Mouse (Mus musculus): ENCODE measurements at regions not wholly inside any gene's neighbourhood (a gene's known extent, or its start where the extent isn't known, plus 50 kb on each side); places are given as distances from the start of the nearest gene placed in this dataset.

DNA sequence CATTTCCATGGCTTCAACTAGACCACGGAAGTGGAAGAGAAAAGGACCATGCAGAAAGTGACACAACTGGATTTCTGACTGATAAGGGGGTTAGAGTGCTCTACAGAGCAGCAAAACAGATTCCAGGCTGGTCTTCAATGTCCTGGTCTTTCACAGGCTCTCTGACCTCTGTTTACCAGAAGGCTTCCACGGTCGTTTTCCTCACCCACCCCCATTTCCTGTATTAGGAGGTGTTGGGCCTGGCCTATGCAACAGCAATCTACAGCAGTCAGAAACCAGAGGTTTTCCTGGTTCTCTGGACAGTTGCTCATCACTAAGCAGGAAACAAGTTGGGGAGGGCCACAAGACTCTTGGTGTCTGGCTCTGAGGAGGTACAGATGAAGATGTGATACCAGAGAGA lies 148.1 kb upstream of the Cited2 start:
- Histone ChIP-seq H3K36me3 (ENCODE audit: control insufficient read depth, insufficient read depth, low read length) (no peaks in the 10 kb centered on the region), H3K27ac (ENCODE audit: low read length) (no peak overlapping the region), H3K9ac (ENCODE audit: low read depth, low read length) (no peak overlapping the region), H3K9me3 (replicated peaks; ENCODE audit: control insufficient read depth, low read length, poor library complexity, severe bottlenecking) (no peaks in the 10 kb centered on the region), H3K4me1 (ENCODE audit: control insufficient read depth, insufficient read depth, low read length) (no peaks in the 10 kb centered on the region; the same call in 1 of the 2 replicates), H3K4me3 (ENCODE audit: low read depth, low read length) (no peak overlapping the region), H3K27me3 (ENCODE audit: control insufficient read depth, insufficient read depth, low read depth, low read length) (no peaks in the 10 kb centered on the region), H3K4me2 (ENCODE audit: low read length) (no peak overlapping the region)
- no peak for ATAC-seq
- WGBS = 61% methylated on average over 3 of the region's 3 CpGs

DNA sequence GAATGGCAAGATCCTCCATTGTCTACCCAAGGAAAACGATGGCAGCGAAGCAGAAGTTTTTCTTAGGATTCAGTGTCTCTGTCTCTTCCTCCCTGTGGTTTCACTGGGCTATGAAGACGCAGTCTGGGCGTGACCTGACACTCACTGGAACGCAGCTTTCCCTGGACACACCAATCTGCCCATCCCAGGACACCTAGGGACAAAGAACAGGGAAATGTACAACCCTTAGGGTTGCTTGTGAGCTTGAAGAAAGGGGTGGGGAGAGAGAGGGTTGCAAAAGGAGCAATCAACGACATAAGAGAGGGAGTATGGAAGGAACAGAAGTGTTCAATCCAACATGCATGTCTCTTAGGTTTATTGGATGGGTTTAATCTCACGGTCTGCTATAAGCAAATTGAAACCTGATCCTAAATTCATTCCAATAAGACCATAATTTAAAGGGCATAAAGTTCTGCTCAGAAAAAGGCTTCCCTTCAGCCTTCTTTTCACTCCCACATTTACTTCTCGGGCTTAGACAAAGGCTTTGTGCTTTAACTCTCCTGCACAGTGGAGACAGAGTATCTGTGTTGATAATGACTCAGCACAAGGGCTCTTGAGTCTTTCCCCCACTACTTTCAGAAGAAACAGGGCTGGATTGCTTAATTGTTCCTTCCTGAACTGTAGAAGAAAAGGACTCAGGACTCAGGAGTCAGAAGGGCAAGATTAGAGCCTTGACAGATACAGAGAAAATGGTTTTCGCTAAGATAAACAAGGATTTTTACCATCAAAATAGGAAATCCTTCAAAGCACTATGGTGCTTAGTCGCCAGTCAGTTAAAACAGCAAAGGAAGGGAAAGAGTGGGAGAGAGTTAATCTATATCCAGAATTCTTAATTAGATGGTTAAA lies 147.3 kb upstream of the Cited2 start:
- Histone ChIP-seq H3K27me3 (ENCODE audit: control insufficient read depth, insufficient read depth, low read depth, low read length) (no peaks in the 10 kb centered on the region), H3K4me3 (ENCODE audit: low read depth, low read length) (no peak overlapping the region), H3K36me3 (ENCODE audit: control insufficient read depth, insufficient read depth, low read length) (no peaks in the 10 kb centered on the region), H3K9me3 (replicated peaks; ENCODE audit: control insufficient read depth, low read length, poor library complexity, severe bottlenecking) (no peaks in the 10 kb centered on the region), H3K4me2 (ENCODE audit: low read length) (no peak overlapping the region), H3K27ac (ENCODE audit: low read length) (no peak overlapping the region), H3K4me1 (ENCODE audit: control insufficient read depth, insufficient read depth, low read length) (no peaks in the 10 kb centered on the region; the same call in 1 of the 2 replicates), H3K9ac (ENCODE audit: low read depth, low read length) (no peak overlapping the region)
- no peak for ATAC-seq
- 44% methylated on average over 10 of the region's 10 CpGs for WGBS

GRCm38 (mm10) chr10:17576333-17576750 lies 146.7 kb upstream of the Cited2 start:
- Histone ChIP-seq H3K36me3 (ENCODE audit: control insufficient read depth, insufficient read depth, low read length) (no peaks in the 10 kb centered on the region), H3K27me3 (ENCODE audit: control insufficient read depth, insufficient read depth, low read depth, low read length) (no peaks in the 10 kb centered on the region), H3K4me2 (ENCODE audit: low read length) (no peak overlapping the region), H3K9ac (ENCODE audit: low read depth, low read length) (no peak overlapping the region), H3K9me3 (replicated peaks; ENCODE audit: control insufficient read depth, low read length, poor library complexity, severe bottlenecking) (no peaks in the 10 kb centered on the region), H3K27ac (ENCODE audit: low read length) (no peak overlapping the region), H3K4me1 (ENCODE audit: control insufficient read depth, insufficient read depth, low read length) (no peaks in the 10 kb centered on the region; the same call in 1 of the 2 replicates), H3K4me3 (ENCODE audit: low read depth, low read length) (no peak overlapping the region)
- no peak for ATAC-seq

GRCm38 (mm10) chr10:17579463-17579862 lies 143.6 kb upstream of the Cited2 start:
- WGBS = 81% methylated on average over 2 of the region's 2 CpGs

GRCm38 (mm10) chr10:17584842-17585241 lies 138.2 kb upstream of the Cited2 start:
- Histone ChIP-seq H3K9me3 (replicated peaks; ENCODE audit: control insufficient read depth, low read length, poor library complexity, severe bottlenecking) (no peaks in the 10 kb centered on the region), H3K27me3 (ENCODE audit: control insufficient read depth, insufficient read depth, low read depth, low read length) (no peaks in the 10 kb centered on the region), H3K9ac (ENCODE audit: low read depth, low read length) (no peak overlapping the region), H3K4me3 (ENCODE audit: low read depth, low read length) (no peak overlapping the region), H3K36me3 (ENCODE audit: control insufficient read depth, insufficient read depth, low read length) (no peaks in the 10 kb centered on the region), H3K4me1 (ENCODE audit: control insufficient read depth, insufficient read depth, low read length) (no peaks in the 10 kb centered on the region), H3K27ac (ENCODE audit: low read length) (no peak overlapping the region), H3K4me2 (ENCODE audit: low read length) (no peak overlapping the region)
- 92% methylated on average over 7 of the region's 7 CpGs for WGBS
- ATAC-seq = no peak

More at GRCm38 (mm10) chr10:17579463-17579862, 143.6 kb upstream of the Cited2 start:
- ATAC-seq = no peak
- H3K27me3 ChIP-seq (ENCODE audit: control insufficient read depth, insufficient read depth, low read depth, low read length) = no peaks in the 10 kb centered on the region
- H3K9me3 ChIP-seq (replicated peaks; ENCODE audit: control insufficient read depth, low read length, poor library complexity, severe bottlenecking) = no peaks in the 10 kb centered on the region
- H3K4me2 ChIP-seq (ENCODE audit: low read length) = no peak overlapping the region
- no peak overlapping the region for H3K9ac ChIP-seq (ENCODE audit: low read depth, low read length)
- H3K4me1 ChIP-seq (ENCODE audit: control insufficient read depth, insufficient read depth, low read length) = no peaks in the 10 kb centered on the region; the same call in 1 of the 2 replicates
- H3K27ac ChIP-seq (ENCODE audit: low read length) = no peak overlapping the region
- no peaks in the 10 kb centered on the region for H3K36me3 ChIP-seq (ENCODE audit: control insufficient read depth, insufficient read depth, low read length)
- no peak overlapping the region for H3K4me3 ChIP-seq (ENCODE audit: low read depth, low read length)

GRCm38 (mm10) chr10:17586910-17587309 lies 136.1 kb upstream of the Cited2 start:
- no peaks in the 10 kb centered on the region for H3K36me3 ChIP-seq (ENCODE audit: control insufficient read depth, insufficient read depth, low read length)
- H3K9me3 ChIP-seq (replicated peaks; ENCODE audit: control insufficient read depth, low read length, poor library complexity, severe bottlenecking) = no peaks in the 10 kb centered on the region
- H3K27me3 ChIP-seq (ENCODE audit: control insufficient read depth, insufficient read depth, low read depth, low read length) = no peaks in the 10 kb centered on the region
- no peak overlapping the region for H3K4me2 ChIP-seq (ENCODE audit: low read length)
- ATAC-seq = no peak
- H3K4me1 ChIP-seq (ENCODE audit: control insufficient read depth, insufficient read depth, low read length) = no peaks in the 10 kb centered on the region
- H3K27ac ChIP-seq (ENCODE audit: low read length) = no peak overlapping the region
- H3K4me3 ChIP-seq (ENCODE audit: low read depth, low read length) = no peak overlapping the region
- H3K9ac ChIP-seq (ENCODE audit: low read depth, low read length) = no peak overlapping the region
- WGBS = 97% methylated on average over 2 of the region's 2 CpGs

DNA sequence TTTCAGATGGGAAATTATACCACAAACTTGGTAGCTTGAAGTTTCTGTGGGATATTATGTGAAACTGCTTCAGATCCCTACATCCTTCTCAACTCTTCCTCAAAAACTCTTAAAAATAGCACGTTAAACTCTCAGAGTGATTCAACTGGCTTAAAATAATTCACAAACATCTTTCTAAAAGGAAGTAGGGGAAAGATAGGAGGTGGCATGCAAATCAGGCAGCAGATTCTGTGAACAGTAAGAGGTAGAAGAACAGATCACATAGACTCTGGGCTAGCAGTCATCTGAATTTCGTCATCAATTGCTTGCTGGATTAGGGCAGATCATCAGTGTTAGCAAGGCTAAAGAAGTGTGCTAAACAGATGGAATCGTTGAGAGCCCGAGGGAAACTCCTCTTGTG lies 133.9 kb upstream of the Cited2 start:
- Histone ChIP-seq H3K9ac (ENCODE audit: low read depth, low read length) (no peak overlapping the region), H3K4me1 (ENCODE audit: control insufficient read depth, insufficient read depth, low read length) (no peaks in the 10 kb centered on the region), H3K27ac (ENCODE audit: low read length) (no peak overlapping the region), H3K27me3 (ENCODE audit: control insufficient read depth, insufficient read depth, low read depth, low read length) (no peaks in the 10 kb centered on the region), H3K4me2 (ENCODE audit: low read length) (no peak overlapping the region), H3K4me3 (ENCODE audit: low read depth, low read length) (no peak overlapping the region), H3K36me3 (ENCODE audit: control insufficient read depth, insufficient read depth, low read length) (no peaks in the 10 kb centered on the region), H3K9me3 (replicated peaks; ENCODE audit: control insufficient read depth, low read length, poor library complexity, severe bottlenecking) (no peaks in the 10 kb centered on the region)
- 87% methylated on average over 4 of the region's 4 CpGs for WGBS
- ATAC-seq = no peak

DNA sequence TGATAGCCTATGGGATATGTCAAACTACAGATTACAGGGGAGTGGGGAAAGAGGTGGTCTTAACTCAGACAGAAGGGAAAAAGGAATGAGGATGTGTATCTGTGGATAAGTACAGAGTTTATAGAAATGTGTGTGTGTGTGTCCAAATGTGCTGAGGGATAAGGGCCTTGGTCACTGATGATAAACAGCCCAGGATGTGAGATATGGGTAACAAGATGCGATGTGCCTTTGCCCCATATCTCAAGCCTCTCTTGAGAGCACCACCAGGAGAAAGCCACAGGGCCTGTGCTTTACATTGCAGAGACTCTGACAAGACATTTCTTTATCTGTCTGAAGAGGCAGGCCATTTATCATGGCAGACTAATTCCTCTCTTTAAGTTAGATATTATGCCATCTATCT lies 132.8 kb upstream of the Cited2 start:
- Histone ChIP-seq H3K4me1 (ENCODE audit: control insufficient read depth, insufficient read depth, low read length) (no peaks in the 10 kb centered on the region), H3K9me3 (replicated peaks; ENCODE audit: control insufficient read depth, low read length, poor library complexity, severe bottlenecking) (no peaks in the 10 kb centered on the region), H3K9ac (ENCODE audit: low read depth, low read length) (no peak overlapping the region), H3K27ac (ENCODE audit: low read length) (no peak overlapping the region), H3K27me3 (ENCODE audit: control insufficient read depth, insufficient read depth, low read depth, low read length) (no peaks in the 10 kb centered on the region), H3K4me2 (ENCODE audit: low read length) (no peak overlapping the region), H3K36me3 (ENCODE audit: control insufficient read depth, insufficient read depth, low read length) (no peaks in the 10 kb centered on the region), H3K4me3 (ENCODE audit: low read depth, low read length) (no peak overlapping the region)
- 91% methylated on average over 1 of the region's 1 CpGs for WGBS
- ATAC-seq = no peak

DNA sequence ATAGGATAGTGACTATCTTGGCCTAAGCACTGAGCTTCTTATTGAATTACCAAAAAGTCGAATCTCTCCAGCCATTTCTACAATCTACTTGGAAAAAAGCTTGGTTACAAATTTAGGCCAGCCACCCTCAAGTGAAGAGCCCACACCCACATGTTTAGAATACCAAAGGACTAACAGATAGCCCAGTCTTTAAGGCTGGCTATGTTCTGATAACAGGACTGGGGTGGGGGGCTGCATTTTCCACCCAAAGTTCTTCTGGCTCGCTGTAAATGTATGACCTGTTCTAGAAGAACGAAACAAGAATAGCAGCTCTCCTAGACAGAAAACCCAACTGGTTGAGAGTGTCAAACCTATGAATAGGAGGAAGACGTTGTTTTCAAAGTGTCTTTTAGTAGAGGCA lies 130.6 kb upstream of the Cited2 start:
- Histone ChIP-seq H3K9ac (ENCODE audit: low read depth, low read length) (no peak overlapping the region), H3K27ac (ENCODE audit: low read length) (no peak overlapping the region), H3K4me3 (ENCODE audit: low read depth, low read length) (no peak overlapping the region), H3K4me2 (ENCODE audit: low read length) (no peak overlapping the region), H3K27me3 (ENCODE audit: control insufficient read depth, insufficient read depth, low read depth, low read length) (no peaks in the 10 kb centered on the region), H3K36me3 (ENCODE audit: control insufficient read depth, insufficient read depth, low read length) (no peaks in the 10 kb centered on the region), H3K9me3 (replicated peaks; ENCODE audit: control insufficient read depth, low read length, poor library complexity, severe bottlenecking) (no peaks in the 10 kb centered on the region), H3K4me1 (ENCODE audit: control insufficient read depth, insufficient read depth, low read length) (no peaks in the 10 kb centered on the region)
- WGBS = 86% methylated on average over 4 of the region's 4 CpGs
- ATAC-seq = no peak

All from midbrain, embryonic 16.5 days (tissue).